9 mouse cellular contexts compared by ENCODE assay signal in genomic region chr5:36367181-36367610, GRCm38 (mm10). TPM values are rescaled to one million over a fixed set of nuclear protein-coding genes. Genes with fewer than 3 reads are reported as not detected.
DNase-seq lines count a peak whose midpoint lies in the region; TF ChIP-seq lines count a peak whose summit lies in the region.
"Had no signal": no experiment of that assay in that cellular context is flagged by ENCODE, and none has a peak within 500 bp of the region (broad histone marks: within the 10 kb centered on the region; RNA-seq: fewer than 3 reads in every experiment).

No protein-coding gene starts in this region.

- TF ChIP-seq CTCF in left cerebral cortex, adult 2 months (IDR thresholded peaks at IDR 0.05) = no peak

- no peak overlapping the region for H3K4me3 ChIP-seq in left cerebral cortex, adult 2 months

- no peak for DNase-seq in left cerebral cortex, adult 2 months (ENCODE audit: extremely low spot score in 1 of 2, low spot score in 2 of 2)
- no peak for DNase-seq in left cerebral cortex, adult 11 months (ENCODE audit: low spot score)
- peak; percentile 67 for DNase-seq in adrenal gland, adult 8-10 months
- peak; percentile 63 for DNase-seq in gastrocnemius, postnatal 14 days
- DNase-seq in kidney, postnatal 36 days = peak; percentile 39 to 64
- no peak for DNase-seq in retina, postnatal 1 day
- no peak for DNase-seq in layer of hippocampus, postnatal 36 days
- DNase-seq: liver, postnatal 0 days had no signal

- intact Hi-C loops in left cerebral cortex, adult 2 months (cut with DNase I) = no loop called here
- intact Hi-C loops in gastrocnemius, postnatal 14 days (cut with DNase I; ENCODE audit: low total_unique reads) = no loop called here

- H3K27ac ChIP-seq in left cerebral cortex, adult 2 months = peak overlapping the region; percentile 59; the same call in 1 of the 2 replicates

RNA-seq across cellular contexts. Expression of gene Sorcs2, which starts 30.7 kb away (rescaled TPM):
- total RNA-seq in left cerebral cortex, adult 2 months (2021) = 10 to 100 TPM; 39.3 to 39.7 TPM
- total RNA-seq in adrenal gland, adult 8-10 months (2022) = 10 to 100 TPM in 3 of 4 experiments, 1 to 10 TPM in 1; 7.9 to 18.3 (median 12.5) TPM
- 1 to 10 TPM; 8.3 to 8.7 TPM for total RNA-seq in gastrocnemius, postnatal 14 days (2021)
- total RNA-seq in layer of hippocampus, postnatal 36 days (2021) = 10 to 100 TPM; 52.0 to 56.6 TPM
- total RNA-seq: granulocyte monocyte progenitor cell, adult 5-6 weeks had no signal

Comparison
In these comparisons a context has a peak if more than half of its experiments do, and no peak if none do; other contexts are left out.
1. DNase-seq: peak in adrenal gland, adult 8-10 months (single experiment), gastrocnemius, postnatal 14 days (single experiment) and kidney, postnatal 36 days (2 of 2); none in left cerebral cortex, adult 2 months (0 of 2), left cerebral cortex, adult 11 months (single experiment), retina, postnatal 1 day (single experiment) and layer of hippocampus, postnatal 36 days (0 of 2).